Mouse (Mus musculus) urinary bladder, postnatal 14 days (tissue): Measurements from ENCODE around the gene Tbcel.

Experiments
- DNase-seq: peaks from one replicate; pipeline ENCODE4 v3.0.0; 2021; ENCODE audit warnings: low spot score

Gene Tbcel

DNA sequence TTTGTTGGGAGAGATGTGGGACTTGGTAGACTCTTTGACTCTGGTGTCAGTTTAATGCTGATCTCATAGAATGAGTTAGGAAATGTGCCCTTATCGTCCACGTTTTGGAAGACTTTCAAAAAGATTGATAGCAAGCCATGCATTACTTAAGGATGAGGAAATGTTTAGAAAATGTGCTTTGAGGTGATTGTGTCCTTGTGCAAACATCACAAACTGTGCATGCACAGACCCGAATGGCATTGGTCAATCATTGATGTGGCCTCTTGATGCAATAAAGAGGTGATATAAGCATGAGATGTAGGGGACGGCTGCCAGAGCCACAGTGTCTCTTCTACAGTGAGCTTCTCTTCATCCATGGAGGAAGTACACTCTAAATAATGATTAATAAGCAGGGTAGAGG is 20.7 kb downstream of the Tbcel start:
- peak; percentile 51 for DNase-seq

GRCm38 (mm10) chr9:42484667-42485066 is 22.9 kb downstream of the Tbcel start:
- DNase-seq = peak; percentile 46

DNA sequence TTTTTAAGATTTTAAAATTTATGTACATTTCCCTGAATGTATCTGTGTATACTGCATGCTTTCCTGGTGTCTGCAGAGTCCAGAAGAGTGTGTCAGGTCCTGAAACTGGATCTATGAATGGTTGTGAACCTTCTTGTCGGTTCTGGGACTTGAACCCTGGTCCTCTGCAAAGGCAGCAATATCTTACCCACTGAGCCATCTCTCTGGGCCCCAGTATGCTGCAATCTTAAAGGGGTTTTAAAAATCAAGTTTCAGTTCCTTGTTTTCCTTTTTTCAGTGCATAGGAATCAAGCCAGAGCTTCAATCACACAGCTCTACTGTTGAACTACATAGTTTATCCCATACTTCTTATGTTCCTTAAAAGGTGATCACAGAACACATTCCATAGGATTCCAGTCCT is 24.7 kb downstream of the Tbcel start:
- no peak for DNase-seq

GRCm38 (mm10) chr9:42476166-42476565 is 31.4 kb downstream of the Tbcel start:
- no peak for DNase-seq

DNA sequence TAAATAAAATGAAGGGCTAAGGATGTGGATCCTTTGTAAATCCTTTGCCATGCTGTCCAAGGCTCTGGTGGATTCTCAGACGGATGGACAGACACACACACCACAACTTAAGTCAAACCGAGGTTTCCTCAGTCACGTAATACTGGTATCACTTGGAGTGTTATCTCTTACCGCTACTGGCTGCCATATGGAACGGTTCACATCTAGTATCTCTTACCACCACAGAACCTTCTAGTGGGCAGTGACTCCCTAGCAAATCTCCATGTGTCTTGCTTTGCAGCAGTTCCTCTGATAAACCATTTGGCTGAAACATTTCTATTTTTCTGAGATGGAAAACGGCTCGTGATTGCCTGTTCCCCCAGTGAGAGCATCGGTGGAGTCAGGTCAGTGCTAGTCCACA is 33.4 kb downstream of the Tbcel start:
- no peak for DNase-seq

DNA sequence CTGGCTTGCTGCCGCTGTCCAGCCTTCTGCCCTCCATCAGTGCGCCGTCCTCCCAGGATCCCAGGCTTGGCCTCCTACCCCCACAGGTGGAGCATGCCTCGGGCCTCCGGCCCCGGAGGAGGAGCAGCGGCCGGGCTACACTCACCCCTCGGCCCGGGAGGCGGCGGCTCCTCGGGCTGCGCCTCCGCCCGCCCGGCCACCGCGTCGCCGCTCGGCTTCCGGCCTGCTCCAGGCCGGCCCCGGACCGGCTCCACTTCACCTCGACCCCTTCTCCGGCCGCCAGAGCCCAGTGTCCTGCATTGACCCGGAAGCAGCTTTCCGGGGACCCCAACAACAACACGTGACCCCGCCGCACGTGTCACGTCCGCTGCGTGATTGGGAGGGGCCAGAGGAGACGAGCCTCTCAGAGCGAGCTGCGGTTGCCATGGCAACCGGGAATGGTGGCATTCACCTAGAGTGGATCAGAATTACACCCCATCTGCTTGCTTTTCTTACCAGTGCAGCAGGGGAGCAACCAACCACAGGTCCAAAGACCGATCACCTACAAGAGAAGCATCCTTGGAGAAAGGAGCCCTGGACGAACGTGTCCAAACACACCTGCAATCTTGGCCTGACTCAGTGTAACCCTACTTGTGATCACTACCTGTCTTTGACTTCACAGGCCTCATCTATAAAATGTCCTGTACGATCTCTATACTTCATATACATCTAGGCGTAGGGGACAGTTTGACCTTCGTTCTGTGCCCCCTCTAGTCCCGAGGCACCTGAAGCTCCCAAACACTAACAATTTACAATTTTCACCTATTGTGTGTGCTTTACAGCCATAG is 35.5 kb downstream of the Tbcel start:
- DNase-seq = peak; percentile 88

DNA sequence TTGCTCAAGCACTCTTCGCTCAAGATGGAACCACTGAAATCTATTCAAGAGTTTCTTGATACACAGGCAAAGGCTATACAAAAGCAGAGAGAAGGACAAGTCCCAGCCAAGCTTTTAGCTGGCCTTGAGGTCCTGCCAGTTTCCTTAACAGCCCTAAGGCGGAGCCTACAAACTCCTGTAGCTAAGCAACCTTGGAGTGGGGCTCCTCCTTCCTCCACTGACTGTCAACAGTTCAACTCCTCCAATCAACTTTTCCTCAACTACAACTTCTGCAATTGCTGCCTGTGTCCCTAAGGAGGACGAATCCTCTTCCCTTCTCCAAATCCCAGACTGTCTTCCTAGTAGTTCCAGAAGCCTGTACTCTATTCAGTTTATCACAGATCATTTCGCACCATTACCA is 36.4 kb downstream of the Tbcel start:
- peak; percentile 61 for DNase-seq

GRCm38 (mm10) chr9:42469323-42469722 is 38.3 kb downstream of the Tbcel start:
- no peak for DNase-seq

GRCm38 (mm10) chr9:42468360-42468759 is 39.2 kb downstream of the Tbcel start:
- no peak for DNase-seq

DNA sequence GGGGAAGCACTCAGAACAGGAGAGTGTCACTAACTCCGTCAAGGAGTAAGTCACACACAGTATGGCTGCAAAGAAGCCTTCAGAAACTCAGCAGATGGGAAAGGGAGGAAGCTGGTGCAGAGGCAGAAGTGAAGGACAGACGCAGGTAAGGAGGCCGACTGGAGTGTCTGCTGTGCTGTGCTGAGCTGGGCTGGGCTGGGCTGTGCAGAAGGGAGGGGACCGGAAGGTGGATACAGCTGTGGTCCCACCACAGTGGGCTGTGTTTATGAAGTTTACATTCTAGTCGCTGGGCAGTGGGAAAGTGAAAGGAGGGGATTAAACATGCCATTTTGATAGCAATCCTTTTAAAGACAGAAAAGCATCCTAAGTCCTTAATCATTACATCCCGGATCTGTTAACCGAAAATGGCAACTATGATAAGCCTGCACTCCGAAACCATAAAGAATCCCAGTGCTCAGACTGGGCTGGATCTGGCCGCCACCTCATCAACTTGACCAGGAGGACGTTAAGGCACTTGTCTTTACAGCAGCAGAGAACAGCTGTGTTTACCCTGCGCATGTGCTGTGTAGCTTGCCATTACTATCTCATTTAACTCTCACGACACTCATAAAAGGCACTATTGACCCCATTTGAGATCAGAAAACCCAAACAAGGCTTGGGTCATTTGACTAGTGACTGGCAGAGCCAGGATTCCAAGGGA is 40.3 kb downstream of the Tbcel start:
- DNase-seq = no peak

DNA sequence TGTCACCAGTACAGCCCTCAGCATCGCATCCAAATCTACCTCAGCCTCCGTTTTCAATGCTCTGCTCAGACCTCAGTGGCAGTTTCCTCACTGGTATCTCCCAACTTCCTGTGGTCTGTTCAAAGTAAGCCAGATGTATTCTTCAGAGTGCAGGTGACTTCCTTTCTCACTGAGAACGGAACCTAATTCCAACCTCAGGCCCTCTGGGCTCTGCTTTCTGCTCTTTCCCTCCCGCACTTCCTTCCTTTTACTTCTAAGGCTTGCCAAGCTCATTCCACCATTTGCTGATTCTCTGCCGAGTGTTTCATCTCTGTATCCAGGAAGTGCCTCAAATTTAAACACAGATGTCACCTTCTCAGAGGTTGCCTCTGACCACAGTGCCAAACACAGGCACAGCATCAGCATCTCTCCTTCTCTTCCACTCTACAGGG is 41.9 kb downstream of the Tbcel start:
- no peak for DNase-seq

DNA sequence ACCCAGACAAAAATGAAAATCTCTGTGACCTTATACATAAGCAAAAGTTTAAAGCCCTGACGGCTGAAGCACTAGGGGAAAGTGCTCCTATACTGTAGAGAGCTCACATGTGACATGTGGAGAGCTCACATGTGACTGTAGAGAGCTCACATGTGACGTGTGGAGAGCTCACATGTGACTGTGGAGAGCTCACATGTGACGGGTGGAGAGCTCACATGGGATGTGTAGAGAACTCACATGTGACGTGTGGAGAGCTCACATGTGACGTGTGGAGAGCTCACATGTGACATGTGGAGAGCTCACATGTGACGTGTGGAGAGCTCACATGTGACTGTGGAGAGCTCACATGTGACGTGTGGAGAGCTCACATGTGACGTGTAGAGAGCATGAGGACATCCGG is 43.4 kb downstream of the Tbcel start:
- DNase-seq = no peak

DNA sequence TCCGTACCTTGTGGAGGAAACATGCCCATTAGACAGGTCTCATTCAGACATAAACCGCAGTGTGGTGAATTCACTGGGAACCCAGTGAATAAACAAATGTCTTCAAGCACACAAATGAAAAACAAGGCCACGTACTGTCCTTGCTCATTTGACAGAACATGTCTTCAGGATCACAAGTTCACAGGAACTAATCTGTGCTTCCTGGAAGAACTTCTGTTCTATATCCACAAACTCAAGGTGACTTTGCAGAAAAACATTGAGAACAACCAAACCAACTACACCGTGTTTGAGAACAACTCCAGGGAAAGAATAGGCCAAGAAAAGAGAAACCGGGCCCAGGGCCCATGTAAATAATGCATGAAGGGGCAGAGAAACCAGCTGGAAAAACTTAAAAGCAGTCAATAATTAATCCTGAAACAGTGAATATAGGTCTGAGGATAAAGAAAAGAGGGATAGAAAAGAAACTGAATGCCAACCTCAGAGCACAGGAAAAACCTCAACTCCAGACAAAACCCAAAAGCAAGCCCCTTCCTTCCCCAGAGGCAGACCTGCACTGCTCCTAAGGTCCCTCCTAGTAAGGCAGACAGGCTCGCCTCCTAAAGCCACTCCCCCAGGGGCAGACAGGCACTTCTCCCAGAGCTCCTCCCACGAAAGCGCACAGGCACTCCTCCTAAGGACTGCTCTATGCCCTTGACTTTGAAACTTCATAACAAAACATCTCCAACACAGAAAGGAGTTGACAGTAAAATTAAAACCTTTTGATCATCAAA is 44.2 kb downstream of the Tbcel start:
- peak; percentile 53 for DNase-seq

- no peak for DNase-seq
Observed at GRCm38 (mm10) chr9:42462585-42463219, 44.9 kb downstream of the Tbcel start.

DNA sequence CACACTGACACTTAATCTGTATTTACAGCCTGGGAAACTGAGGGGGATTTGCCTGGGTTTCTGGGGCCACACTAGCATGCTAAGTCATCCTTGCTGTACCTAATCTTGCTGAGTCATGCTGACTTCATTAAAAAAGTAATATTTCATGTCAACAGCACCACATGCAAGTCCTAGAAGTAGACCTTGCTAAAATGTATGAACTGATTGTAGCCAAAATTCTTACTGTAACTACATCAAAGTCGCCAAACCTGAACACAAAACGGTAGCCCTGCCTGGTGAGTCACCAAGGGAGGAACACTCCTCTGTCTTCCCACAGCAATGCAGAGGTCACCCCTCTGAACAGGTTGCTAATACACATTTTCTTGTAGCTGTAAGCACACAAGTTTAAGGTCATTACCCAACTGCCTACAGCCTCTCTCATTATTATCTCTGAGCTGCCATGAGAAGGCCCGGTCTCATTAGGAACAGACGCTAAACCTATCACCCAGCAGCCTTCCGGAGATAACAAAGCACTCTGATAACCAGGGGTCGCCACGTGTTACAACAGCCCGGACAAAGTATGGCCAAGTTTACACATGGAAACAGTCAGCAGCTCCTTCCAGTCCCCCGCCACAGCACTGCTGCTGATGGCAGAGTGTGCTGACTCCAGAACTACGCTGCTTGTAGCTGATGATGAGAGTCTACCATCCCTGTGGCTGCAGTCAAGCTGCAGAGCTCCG is 46.1 kb downstream of the Tbcel start:
- DNase-seq = peak; percentile 36

GRCm38 (mm10) chr9:42460353-42460752 is 47.3 kb downstream of the Tbcel start:
- DNase-seq = no peak

DNA sequence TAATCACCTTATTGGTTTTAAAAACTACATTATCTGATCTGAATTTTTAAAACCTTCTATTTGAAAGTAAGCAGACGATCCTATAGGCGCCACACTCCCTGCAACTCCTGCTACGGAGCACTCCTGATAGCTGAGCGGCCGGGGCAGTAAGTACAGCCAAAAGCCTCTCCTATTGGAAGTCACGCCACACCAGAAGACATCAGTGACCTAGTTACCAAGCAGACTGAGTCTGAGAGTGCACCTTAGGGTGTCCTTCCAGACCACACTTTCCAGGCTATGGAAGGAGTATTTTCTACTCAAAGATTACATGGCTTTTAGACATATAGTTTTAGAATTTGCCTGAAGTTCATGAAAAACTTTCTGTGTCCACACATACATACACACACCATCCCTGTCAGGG is 47.9 kb downstream of the Tbcel start:
- DNase-seq = no peak

DNA sequence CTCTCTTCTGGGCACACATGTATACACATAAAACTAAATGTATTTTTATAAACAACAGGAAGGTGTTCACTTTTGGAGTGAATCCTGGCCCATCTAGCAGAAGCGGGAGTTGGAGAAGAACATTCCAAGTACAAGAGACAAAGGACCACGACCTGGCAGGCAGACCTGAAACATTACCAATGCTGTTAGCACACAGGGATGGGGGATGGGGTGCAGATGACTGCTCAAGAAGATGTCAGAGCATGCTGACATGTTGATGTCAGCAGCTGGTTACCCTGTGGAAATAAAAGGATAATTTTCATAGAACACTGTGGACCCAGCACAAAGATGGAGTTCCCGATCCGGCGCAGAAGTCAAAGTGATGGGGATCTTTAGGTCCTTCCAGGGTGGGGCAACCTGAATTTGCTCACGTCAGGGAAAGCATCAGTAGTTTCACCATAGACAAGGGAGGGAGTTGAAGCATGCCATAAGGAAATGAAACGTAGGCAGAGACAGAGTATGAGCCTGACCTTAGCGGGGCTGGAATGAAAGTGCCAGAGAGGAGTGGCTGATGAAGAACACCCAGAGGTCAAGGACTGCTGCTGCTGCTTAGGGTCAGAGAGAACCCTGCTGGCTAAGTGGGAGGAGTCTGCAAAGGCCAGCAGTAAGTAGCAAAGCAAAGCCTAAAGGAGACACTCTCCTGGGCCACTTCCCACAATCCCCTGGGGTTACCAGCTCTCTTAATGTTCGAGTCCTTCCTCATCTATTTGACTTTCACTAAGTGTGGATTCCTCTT is 48.7 kb downstream of the Tbcel start:
- DNase-seq = no peak

GRCm38 (mm10) chr9:42457501-42457900 is 50.1 kb downstream of the Tbcel start:
- no peak for DNase-seq

GRCm38 (mm10) chr9:42454364-42454763 is 53.2 kb downstream of the Tbcel start:
- no peak for DNase-seq

DNA sequence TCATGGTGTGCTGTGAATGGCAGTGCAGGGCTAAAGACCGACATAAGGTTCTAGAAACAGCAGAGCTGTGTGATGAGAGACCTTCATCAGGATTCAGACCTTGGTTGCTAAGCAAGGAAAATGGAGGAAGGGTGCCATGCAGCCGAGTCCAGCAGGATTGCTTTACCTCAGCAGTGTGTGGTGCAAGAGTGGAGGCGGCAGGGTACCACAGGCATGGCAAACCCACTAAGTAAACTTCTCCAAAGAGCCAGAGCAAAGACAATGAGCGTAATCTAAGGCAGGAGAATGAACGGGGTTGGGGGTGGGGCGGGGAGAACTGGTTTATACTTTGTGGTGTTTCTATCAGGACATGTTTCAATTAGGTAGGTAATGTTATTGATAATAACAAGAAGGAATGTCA is 58.6 kb downstream of the Tbcel start:
- no peak for DNase-seq
